Mouse (Mus musculus) stomach, postnatal 0 days (tissue): ENCODE measurements at regions not wholly inside any gene's neighbourhood (a gene's known extent, or its start where the extent isn't known, plus 50 kb on each side); places are given as distances from the start of the nearest gene placed in this dataset.

Experiments used
- CTCF ChIP-seq: IDR thresholded peaks from 2 replicates; pipeline ENCODE4 v1.5.1; 2016; ENCODE audit warnings: antibody characterized with exemption, low read depth, mild to moderate bottlenecking, moderate library complexity
- EP300 ChIP-seq: optimal IDR thresholded peaks from 2 replicates; pipeline ENCODE3; 2016; ENCODE audit warnings: antibody characterized with exemption

DNA sequence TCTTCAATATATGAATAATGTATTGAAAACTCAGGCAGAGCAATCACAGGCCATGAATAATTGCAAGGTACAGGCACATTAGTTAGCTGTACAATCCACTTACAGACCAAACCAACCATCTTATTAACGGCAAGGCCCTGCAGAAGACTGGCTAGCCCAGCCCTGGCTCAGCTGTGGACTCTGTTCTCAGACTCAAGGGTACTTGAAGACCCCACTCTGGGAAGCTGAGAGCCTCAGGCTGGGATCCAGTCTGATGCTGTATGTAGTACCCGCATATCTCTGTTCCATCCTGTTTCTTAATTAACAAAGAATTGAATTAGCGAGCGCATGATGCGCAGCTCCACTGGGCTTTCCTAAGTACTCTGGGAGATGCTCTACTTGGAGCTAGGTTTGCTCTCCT lies 117.5 kb upstream of the Ppp1r26 start:
- TF ChIP-seq CTCF (no peak), EP300 (no peak)
